ENCODE assay signal across 29 mouse cellular contexts in genomic region chr16:48262901-48263300, GRCm38 (mm10). TPM values are rescaled to one million over a fixed set of nuclear protein-coding genes. Genes with fewer than 3 reads are reported as not detected.
"Had no signal": no experiment of that assay in that cellular context is flagged by ENCODE, and none has a peak within 500 bp of the region (broad histone marks: within the 10 kb centered on the region; RNA-seq: fewer than 3 reads in every experiment).

No protein-coding gene starts in this region.

- H3K9me3 ChIP-seq: limb, embryonic 10.5 days; limb, embryonic 13.5 days; liver, embryonic 13.5 days had no signal

- H3K9ac ChIP-seq: limb, embryonic 13.5 days; liver, embryonic 13.5 days; lung, embryonic 14.5 days had no signal

- DNase-seq: kidney, adult 2 months; kidney, postnatal 10 days; kidney, postnatal 36 days; liver; liver, embryonic 13.5 days; lung, embryonic 14.5 days; midbrain, embryonic 14.5 days; right cerebral cortex, adult 18-20 months; right cerebral cortex, postnatal 14 days; right cerebral cortex, postnatal 4 days; thymus, adult 2 months; thymus, postnatal 14 days; thymus, postnatal 4 days had no signal

- ATAC-seq: lung, postnatal 0 days had no signal

- H3K27me3 ChIP-seq: limb, embryonic 13.5 days; liver, embryonic 13.5 days; megakaryocyte, embryonic 14.5 days had no signal

- H3K4me3 ChIP-seq: limb, embryonic 10.5 days; limb, embryonic 13.5 days; liver, embryonic 13.5 days; megakaryocyte, embryonic 14.5 days had no signal

- H3K4me2 ChIP-seq: limb, embryonic 13.5 days; liver, embryonic 13.5 days; lung, embryonic 14.5 days; midbrain, embryonic 11.5 days had no signal

- H3K36me3 ChIP-seq: limb, embryonic 10.5 days; limb, embryonic 13.5 days; liver, embryonic 13.5 days had no signal

- H3K4me1 ChIP-seq: limb, embryonic 10.5 days; limb, embryonic 13.5 days; liver, embryonic 13.5 days; megakaryocyte, embryonic 14.5 days had no signal

- H3K27ac ChIP-seq: limb, embryonic 10.5 days; limb, embryonic 13.5 days; liver, embryonic 13.5 days; macrophage; stomach, postnatal 0 days had no signal

RNA-seq across cellular contexts. Expression of gene Dppa4, which starts 20.6 kb away (rescaled TPM):
- total RNA-seq: layer of hippocampus, postnatal 25 days; left cerebral cortex, adult 18-20 months; left cerebral cortex, postnatal 25 days; midbrain, postnatal 0 days had no signal
- polyA plus RNA-seq: kidney, adult 2 months; kidney, embryonic 14.5 days; limb, embryonic 10.5 days; limb, embryonic 13.5 days; liver, embryonic 16.5 days; lung, embryonic 14.5 days; lung, postnatal 0 days; macrophage; midbrain, embryonic 11.5 days; midbrain, embryonic 14.5 days; midbrain, postnatal 0 days; neural tube, embryonic 11.5 days; neural tube, embryonic 14.5 days; stomach, embryonic 14.5 days; stomach, postnatal 0 days; thymus, adult 2 months had no signal

RNA-seq across cellular contexts. Expression of gene Dppa2, which starts 40.8 kb away (rescaled TPM):
- total RNA-seq: layer of hippocampus, postnatal 25 days; left cerebral cortex, adult 18-20 months; left cerebral cortex, postnatal 25 days; midbrain, postnatal 0 days had no signal
- polyA plus RNA-seq: kidney, adult 2 months; kidney, embryonic 14.5 days; limb, embryonic 10.5 days; limb, embryonic 13.5 days; liver, embryonic 13.5 days; liver, embryonic 16.5 days; macrophage; midbrain, embryonic 11.5 days; midbrain, embryonic 14.5 days; midbrain, postnatal 0 days; neural tube, embryonic 11.5 days; neural tube, embryonic 14.5 days; stomach, embryonic 14.5 days; stomach, postnatal 0 days; thymus, adult 2 months had no signal
